Comparison of ENCODE assay signal across 9 mouse cellular contexts in the genomic region with DNA sequence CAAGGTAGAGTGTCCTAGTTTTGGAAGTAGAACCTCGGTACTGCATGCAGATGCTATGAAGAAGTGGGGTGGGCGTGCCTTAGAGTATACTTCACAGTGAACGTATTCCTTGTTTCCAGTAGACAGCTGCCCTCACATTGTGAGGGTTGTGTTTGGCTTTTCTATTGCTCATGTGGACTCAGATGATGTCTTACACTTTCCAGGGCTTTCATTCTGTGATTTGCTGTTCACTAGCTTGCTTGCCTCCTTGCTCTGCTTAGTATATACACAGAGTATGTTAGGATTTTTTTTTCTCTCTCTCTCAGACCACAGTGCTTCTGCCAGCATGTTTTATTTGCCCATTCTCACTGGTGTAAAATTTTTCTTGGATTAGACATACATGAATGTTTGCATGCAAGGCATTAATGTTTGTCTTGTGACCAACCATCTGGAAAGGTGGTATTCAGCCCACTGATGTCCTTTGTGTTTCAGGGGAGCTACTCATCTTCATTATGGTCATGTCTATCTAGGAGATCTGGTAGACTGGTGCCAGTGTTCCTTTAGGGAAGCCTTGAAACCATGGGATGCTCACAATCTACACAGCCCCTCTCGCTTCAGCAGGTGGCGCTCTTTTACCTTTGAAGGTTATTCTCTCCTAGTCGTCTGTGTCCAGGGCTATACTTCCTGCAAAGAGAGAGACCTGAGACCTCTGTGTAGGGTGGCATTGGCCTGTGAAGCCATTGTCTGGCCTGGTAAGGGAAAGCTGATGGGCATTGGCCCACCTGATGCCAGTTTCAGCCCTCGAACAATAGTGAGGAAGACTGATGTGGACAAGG.
DNase-seq lines count a peak whose midpoint lies in the region; ATAC-seq and TF ChIP-seq lines count a peak whose summit lies in the region.
"Had no signal": no experiment of that assay in that cellular context is flagged by ENCODE, and none has a peak within 500 bp of the region (broad histone marks: within the 10 kb centered on the region; RNA-seq: fewer than 3 reads in every experiment).

No protein-coding gene starts in this region.

- no peak for TF ChIP-seq EP300 in lung, postnatal 0 days (IDR thresholded peaks at IDR 0.05)

- TF ChIP-seq CTCF in lung, postnatal 0 days (IDR thresholded peaks at IDR 0.05) = peak; percentile 88

- peak; percentile 62 for DNase-seq in ES-CJ7 (ENCODE audit: low read depth, low spot score)
- peak; percentile 44 for DNase-seq in c-Kit-positive CD71-negative TER-119-negative erythroid progenitor cells, embryonic 14.5 days (ENCODE audit: low read depth)
- peak; percentile 78 for DNase-seq in forebrain, embryonic 11.5 days (ENCODE audit: low spot score)
- DNase-seq in heart, postnatal 36 days = peak; percentile 77 to 82
- DNase-seq in layer of hippocampus, adult 18-20 months (ENCODE audit: low spot score in 2 of 2) = peak; percentile 58 to 87
- peak; percentile 82 for DNase-seq in lung, postnatal 0 days (ENCODE audit: low spot score)
- DNase-seq in retina, postnatal 1 day = peak; percentile 76
- peak; percentile 33 for DNase-seq in urinary bladder, adult 2 months (ENCODE audit: low spot score)

- intact Hi-C loops in heart, postnatal 36 days (cut with DNase I) = loop anchor here (1.0 to 5.0 kb wide), 4 partner anchors 51 to 285 kb away; no protein-coding TSS in a partner anchor

- no peaks in the 10 kb centered on the region for H3K36me3 ChIP-seq in forebrain, embryonic 11.5 days (ENCODE audit: control insufficient read depth, insufficient read depth, low read length)
- H3K36me3 ChIP-seq in lung, postnatal 0 days (ENCODE audit: insufficient read depth, low read length) = no peaks in the 10 kb centered on the region
- H3K36me3 ChIP-seq: limb, embryonic 13.5 days had no signal

- ATAC-seq in forebrain, embryonic 11.5 days (replicated peaks; ENCODE audit: low FRiP score) = peak; percentile 71
- peak; percentile 89 for ATAC-seq in lung, postnatal 0 days

- no peak overlapping the region for H3K4me3 ChIP-seq in forebrain, embryonic 11.5 days (ENCODE audit: low read depth, low read length)
- H3K4me3 ChIP-seq in lung, postnatal 0 days (ENCODE audit: low read depth, low read length) = no peak overlapping the region
- H3K4me3 ChIP-seq: limb, embryonic 13.5 days had no signal

- no peaks in the 10 kb centered on the region for H3K27me3 ChIP-seq in forebrain, embryonic 11.5 days (ENCODE audit: control insufficient read depth, insufficient read depth, low read length)
- no peaks in the 10 kb centered on the region for H3K27me3 ChIP-seq in lung, postnatal 0 days (replicated peaks; ENCODE audit: insufficient read depth, low read length)
- H3K27me3 ChIP-seq: limb, embryonic 13.5 days had no signal

- no peak overlapping the region for H3K9ac ChIP-seq in forebrain, embryonic 11.5 days (ENCODE audit: low read length)
- H3K9ac ChIP-seq in lung, postnatal 0 days (replicated peaks; ENCODE audit: low read depth) = no peak overlapping the region
- H3K9ac ChIP-seq: limb, embryonic 13.5 days had no signal

- WGBS in forebrain, embryonic 11.5 days = 49% methylated on average over 7 of the region's 7 CpGs
- WGBS in lung, postnatal 0 days = 36% methylated on average over 7 of the region's 7 CpGs

- H3K4me2 ChIP-seq in forebrain, embryonic 11.5 days (ENCODE audit: low read depth, low read length, severe bottlenecking) = no peak overlapping the region
- no peak overlapping the region for H3K4me2 ChIP-seq in lung, postnatal 0 days (replicated peaks; ENCODE audit: low read depth, low read length)
- H3K4me2 ChIP-seq: limb, embryonic 13.5 days had no signal

- H3K9me3 ChIP-seq in forebrain, embryonic 11.5 days (ENCODE audit: control insufficient read depth, low read length) = no peaks in the 10 kb centered on the region; the same call in 1 of the 2 replicates
- no peaks in the 10 kb centered on the region for H3K9me3 ChIP-seq in lung, postnatal 0 days (ENCODE audit: low read length)
- H3K9me3 ChIP-seq: limb, embryonic 13.5 days had no signal

- H3K27ac ChIP-seq in forebrain, embryonic 11.5 days (ENCODE audit: low read depth, low read length) = no peak overlapping the region
- H3K27ac ChIP-seq in lung, postnatal 0 days (ENCODE audit: low read length) = no peak overlapping the region
- H3K27ac ChIP-seq: limb, embryonic 13.5 days had no signal

- H3K4me1 ChIP-seq in forebrain, embryonic 11.5 days (replicated peaks; ENCODE audit: control insufficient read depth, insufficient read depth, low read length) = no peaks in the 10 kb centered on the region
- no peaks in the 10 kb centered on the region for H3K4me1 ChIP-seq in lung, postnatal 0 days (ENCODE audit: insufficient read depth, low read depth, low read length)
